Mouse (Mus musculus) G1E-ER4 (cell line): ENCODE results near the gene Ttf2. TPM values are rescaled to one million over a fixed set of nuclear protein-coding genes. Genes with fewer than 3 reads are reported as not detected.

ENCODE experiments used
- GATA1 ChIP-seq: IDR thresholded peaks from one replicate; pipeline ENCODE4 v1.8.0; 2012; ENCODE audit warnings: low read length, inconsistent platforms
- polyA plus RNA-seq: library from polyadenylated mRNA; stranded (reverse); fragments of >175 nt; gene quantifications from 2 replicates; pipeline ENCODE4 v1.2.3, GENCODE M21; 2012

Gene Ttf2
- polyA plus RNA-seq, 1 experiment = 8.8 TPM

DNA sequence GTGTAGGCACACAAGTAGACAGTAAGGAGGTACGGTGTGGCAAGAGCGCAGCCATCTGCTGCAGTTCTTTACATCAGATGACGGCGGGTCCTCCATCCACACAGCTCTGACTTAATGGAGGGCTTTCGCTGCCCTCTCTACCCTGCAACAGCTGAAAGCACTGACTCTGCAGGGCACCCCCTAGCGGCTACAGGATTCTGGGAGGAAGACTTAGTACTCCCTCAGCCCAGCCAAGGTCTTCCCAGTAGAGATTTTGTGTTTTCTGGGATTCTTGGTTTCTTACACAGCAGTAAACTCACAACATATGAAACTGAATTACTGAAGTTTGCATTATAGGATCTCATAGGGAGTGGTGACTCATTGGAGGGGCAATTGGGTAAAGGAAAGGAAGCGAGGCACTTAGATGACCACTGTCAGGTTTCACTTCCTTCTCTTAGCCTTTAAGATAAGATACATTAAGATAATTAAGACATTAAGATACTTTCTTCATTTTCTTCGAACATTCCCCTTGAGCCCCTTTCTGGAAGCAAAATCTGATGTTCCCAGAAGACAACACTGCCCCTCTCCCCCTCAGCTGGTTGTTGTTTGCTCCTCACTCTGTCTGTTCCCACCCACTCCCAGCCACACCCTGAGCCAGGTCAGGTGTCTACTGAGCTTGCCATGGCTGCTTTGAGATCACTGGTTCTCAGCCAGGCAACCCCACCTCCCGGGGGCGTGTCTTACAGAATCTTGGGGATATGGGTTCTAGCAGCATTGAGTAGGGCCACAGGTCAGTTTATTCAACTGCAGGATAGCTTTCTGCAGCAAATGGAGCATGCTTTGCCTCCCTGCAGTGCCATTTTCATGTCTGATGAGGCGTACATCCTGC, 37.2 kb downstream of the Ttf2 start:
- TF ChIP-seq GATA1 = no peak

DNA sequence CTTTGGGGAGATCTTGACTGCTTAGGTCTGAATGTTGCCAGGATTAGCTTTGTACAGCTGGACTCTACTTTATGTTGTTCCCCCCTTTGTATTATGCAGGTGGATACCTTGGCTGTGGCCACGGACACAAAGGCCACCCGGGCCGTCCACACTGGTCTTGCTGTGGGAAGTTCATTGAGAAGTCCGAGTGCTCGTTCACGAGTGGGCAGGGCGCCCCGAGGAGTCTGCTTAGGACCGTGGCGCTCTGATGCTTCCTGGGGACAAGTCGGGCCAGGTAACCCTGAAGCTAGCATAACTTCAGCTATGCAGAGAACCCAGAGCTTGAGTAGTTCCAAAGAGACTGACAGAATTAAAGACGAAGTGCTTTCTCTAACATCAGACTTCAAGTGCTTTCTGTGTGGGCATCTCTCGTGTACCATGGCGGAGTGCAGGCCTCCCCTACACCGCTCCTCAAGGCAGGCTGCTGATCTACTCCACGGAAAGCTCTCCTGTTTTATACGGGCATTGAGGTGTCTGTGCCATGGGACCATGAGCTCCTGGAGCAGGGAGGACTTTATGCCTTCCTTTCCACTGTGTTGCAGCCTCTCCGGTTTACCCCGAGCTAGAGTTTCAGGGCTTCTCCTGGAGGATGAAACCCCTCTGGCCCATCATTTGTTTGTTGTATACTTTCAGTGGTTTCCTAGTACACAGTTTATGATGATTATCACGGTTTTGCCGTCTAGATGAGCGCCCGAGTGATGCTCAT, 38.0 kb downstream of the Ttf2 start:
- no peak for TF ChIP-seq GATA1

DNA sequence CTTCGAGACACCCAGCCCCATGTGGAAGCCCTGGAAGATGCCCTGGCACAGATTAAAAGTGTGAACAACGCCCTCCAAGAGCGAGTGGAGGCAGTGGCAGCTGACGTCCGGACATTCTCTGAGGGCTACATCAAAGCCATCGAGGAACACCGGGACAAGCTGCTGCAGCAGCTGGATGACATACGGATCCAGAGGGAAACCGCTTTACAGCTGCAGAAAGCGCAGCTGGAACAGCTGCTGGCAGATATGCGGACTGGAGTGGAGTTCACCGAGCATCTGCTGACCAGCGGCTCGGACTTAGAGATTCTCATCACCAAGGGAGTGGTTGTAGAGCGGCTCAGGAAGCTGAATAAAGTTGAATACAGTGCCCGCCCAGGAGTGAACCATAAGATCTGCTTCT, 44.3 kb downstream of the Ttf2 start:
- no peak for TF ChIP-seq GATA1

DNA sequence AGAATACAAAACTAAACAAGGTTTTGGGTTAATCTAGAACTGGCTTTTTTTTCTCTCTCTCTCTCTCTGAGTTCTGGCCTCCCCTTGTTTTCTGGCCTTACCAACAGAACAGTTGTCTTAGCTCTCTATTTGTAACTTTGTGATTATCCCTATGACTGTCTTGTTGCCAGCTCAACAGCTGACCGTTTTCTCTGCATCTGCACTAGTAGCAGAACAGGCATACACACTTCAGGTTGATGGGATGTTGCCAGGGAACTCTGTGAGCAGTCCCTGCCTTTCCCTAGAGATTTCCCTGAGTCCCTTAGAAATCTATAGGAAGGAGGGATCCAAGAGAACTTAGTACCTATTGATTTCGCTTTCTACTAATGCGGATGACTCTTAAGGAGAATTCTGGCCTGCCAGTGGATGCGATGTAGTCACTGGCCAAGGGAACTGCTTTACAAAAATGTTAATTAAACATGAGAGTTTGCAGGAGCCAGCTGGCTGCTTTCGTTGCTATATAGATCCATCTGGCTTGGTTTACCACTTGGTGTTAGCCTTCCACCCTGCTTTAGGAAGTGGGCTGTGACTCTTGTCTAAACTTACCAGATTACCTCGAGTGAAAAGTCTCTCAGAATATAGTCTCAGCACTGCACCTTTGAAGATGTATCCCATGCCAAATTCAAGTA, 45.3 kb downstream of the Ttf2 start:
- TF ChIP-seq GATA1 = no peak

DNA sequence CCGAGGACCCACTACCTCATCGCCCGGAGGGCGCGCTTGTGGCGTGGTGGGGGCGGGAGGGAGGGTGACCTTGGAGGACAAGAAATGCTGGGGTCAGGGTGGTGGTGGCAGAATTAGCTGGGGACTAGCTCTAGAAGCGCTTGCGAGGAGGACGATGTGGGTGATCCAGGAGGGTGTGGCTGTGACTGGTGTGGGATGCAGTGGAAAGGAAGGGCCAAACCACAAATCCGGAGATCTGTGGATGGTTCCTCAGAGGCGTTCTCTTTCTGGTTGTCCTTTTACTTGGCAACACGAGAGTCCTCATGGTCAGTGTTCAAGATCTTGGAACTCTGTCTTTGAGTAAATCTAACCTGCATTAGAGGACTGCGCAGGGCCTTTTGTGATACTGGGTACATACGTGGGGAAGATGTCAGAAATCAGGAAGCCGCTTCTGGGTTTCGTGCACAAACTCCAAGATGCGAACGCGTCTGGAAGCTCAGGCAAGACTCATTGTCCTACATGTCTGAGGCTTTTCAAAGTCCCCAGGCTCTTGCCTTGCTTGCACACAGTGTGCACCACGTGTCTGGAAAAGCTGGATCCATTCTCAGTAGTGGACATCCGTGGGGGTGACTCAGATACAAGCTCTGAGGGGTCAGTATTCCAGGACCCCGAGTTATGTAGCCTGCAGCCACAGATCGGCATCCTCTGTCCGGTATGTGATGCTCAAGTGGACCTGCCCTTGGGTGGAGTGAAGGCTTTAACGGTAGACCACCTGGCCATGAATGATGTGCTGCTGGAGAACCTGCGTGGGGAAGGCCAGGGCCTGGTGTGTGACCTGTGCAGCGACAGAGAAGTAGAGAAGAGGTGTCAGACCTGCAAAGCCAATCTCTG, 46.7 kb downstream of the Ttf2 start:
- no peak for TF ChIP-seq GATA1

DNA sequence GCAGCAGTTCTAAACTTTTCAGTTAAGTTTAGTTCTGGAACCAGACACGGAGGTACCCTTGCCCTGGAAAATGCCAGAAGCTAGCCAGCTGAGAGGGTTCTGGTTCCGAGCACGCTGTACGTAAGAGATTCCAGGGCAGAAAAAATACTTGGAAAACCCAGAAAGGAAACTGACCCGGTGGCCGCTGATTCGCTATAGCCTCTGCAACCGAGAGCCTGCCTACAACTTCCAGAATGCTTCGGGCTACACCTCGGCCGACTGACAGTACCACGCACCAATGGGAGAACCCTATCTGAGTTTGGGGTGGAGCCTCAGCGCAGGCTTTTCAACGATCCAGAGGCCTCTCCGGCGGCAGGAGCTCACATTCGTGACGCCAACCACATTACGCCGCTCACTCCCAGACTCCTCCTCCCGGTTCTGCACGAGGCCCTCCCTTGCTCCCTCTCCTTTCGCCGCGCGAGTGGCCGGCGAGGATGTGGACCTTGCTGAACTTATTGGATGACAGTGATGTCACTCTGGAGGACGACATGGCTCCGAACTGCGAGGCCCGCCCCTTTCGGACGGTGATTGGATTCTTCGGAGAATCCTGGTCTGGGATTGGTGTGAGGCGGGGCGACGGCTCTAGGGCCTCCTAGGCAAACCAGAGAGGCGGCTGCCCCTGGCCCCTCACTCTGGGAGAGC, 47.5 kb downstream of the Ttf2 start, which contains the start of gene Trim45:
TSS of gene Trim45 (plus strand) at position 378 of the 681 bp plus-strand sequence.
- TF ChIP-seq GATA1 = no peak

DNA sequence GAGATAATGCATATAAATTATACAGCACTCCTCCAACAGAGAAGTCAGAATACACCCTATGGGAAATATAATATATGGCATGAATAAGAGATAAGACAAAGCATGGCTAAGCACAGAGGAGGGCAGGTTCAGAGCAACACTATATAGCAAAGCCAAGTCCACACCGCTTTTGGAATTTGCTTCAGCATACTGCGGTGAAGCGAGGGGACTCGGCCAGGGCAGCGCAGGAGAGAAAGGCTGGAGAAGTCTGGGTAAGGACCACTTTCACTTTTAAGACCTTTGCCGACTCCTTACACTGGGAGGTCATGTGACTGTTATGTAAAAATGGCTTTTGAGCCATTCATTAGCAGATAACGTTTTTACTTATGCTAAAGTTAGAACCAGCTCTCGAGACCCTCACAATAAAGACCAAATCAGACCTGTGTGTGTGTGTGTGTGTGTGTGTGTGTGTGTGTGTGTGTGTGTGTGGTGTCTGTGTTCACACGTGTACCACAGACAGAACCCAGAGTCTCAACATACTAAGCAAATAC, 48.8 kb downstream of the Ttf2 start:
- no peak for TF ChIP-seq GATA1

DNA sequence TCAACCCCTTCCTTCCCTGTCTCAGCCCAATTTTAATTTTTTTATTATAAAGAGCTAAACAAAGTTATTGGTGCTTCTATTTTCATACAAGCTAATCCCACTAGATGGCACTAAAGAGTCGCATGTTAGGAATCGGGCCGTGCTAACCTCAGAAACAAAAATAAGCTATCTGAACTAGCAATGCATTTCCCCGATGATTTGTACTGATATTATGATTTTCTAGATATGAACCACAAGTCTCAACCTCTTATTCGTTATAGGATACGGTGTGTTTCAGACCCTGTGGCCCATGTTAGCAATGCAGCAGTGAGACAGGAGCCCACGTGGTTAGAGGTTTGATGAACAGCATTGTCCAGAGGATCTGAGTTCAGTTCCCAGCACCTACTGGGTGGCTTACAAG, 52.6 kb downstream of the Ttf2 start:
- TF ChIP-seq GATA1 = no peak

DNA sequence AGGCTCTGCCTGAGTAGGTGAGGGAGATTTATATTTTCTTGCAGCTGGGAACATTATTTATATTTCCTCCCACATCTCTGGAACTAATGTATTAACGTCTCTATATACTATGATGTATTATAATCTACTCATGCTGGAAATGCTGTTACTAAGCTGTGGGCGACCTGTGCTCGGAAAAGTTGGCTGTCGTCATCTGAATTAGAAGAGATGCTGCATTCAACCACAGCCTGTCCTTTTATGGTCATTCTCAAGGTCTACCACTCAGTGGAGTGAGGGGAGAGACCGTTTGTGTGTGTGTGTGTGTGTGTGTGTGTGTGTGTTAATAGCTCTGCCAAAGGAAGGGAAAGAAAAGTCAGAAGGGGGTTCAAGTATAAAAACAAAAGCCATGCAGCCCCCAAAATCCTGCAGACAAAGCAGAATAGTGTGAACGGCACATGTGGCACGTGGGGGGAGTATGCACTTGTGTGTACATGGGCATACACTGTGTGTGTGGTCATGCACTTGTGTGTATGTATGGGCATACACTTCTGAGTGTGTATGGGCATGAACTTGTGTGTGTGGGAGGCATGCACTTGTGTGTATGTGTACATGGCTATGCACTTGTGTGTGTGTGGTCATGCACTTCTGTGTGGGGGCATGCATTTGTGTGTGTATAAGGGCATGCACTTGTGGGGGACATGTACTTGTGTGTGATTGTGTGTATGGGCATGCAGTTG, 57.8 kb downstream of the Ttf2 start:
- no peak for TF ChIP-seq GATA1

DNA sequence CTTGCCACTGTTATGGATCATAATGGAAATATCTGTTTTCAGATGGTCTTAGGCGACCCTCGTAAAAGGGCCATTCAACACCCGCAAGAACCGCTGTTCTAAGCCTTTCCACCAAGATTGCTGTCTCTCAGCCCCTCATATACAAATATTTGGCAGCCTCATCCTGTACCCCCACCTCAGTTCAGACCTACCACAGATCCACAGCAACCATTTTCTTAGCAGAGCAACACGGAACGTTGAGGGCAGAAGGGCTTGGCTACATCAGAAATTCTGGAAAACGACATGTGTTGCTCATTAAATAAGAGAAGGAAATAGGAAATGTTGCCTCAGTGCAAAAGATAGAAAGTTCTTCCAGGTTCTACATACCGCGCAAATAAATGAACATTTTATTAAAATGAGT, 58.4 kb downstream of the Ttf2 start:
- no peak for TF ChIP-seq GATA1

DNA sequence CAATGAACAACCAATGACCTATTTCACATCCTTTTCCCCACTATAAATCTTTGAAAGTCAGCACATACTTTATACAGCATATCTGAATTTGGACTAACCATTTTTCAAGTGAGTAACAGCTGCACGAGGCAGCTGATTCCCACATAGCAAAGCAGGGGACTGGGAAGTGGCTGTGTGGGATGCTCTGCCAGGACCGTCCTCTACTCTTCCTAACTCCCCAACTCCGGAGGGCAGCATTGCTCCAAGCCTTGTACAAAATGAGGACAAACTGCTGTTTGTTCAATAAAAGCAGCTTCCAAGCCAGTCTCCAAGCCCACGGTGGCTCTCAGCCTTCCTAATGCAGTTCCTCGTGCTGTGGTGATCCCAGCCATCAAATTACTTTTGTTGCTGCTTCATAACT, 58.8 kb downstream of the Ttf2 start:
- TF ChIP-seq GATA1 = no peak

DNA sequence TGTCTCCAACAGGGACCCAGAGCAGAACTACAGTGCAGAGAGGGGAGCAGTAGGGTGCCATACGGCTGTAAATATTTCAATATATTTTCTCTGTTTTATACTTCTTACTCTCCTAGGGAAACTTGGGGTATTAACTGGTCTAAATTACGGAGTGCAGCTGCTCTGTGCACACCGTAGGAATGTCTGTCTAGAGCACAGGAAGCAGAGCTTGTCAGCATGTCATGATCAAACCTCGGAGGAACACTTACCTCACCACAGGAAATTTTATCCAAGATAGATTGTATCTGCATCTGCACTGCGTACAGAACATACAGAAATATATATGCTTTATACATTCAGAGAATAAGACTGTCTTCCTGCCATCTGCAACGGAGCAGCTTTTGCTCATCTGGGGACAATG, 60.9 kb downstream of the Ttf2 start:
- no peak for TF ChIP-seq GATA1

DNA sequence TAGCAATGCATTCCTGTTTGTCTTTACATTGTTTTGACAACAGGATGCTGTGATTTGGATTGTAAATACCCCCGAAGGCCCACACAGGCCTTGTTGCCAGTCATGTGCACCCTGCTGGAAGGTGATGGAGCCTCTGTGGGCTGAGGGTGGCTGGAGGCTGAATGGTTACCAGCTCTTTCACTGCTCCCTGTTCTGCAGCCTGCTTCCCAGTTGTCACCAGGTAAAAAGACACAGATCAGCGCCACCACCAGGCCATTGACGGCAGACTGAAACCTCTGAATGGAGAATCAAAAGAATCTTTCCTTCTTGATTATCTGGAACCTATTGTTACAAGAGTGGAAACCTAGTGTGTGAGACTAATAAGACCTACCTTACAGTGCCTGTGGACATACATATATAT, 62.5 kb downstream of the Ttf2 start:
- TF ChIP-seq GATA1 = no peak

DNA sequence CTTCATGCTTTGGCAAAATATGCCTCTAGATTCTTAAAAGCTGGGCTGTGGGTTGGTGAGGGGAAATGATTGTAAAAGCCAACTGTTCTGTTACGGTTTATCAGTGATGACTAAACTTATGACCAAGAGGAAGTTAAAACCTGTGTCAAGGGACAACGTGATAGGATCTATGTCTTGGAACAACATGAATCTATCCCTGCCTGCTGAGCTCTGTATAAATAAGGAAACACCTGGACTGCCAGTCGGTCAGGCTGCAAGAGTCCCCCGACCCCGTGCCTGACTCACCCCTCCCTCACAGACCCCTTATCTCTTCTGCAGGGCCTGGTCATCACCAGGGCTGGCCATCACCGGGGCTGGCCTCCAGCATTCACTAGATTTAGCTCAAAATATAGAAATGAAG, 63.3 kb downstream of the Ttf2 start:
- TF ChIP-seq GATA1 = no peak
